Mouse (Mus musculus) testis, postnatal 10 days (tissue): ENCODE measurements around the gene Dpy19l1.
A peak's percentile ranks its signal among the peaks of the same experiment; 100 is the strongest.

ENCODE experiments used
- DNase-seq: peaks from one replicate; pipeline ENCODE4 v3.0.0; 2021; ENCODE audit warnings: low spot score

Dpy19l1 gene

GRCm38 (mm10) chr9:24470166-24470565 is 32.8 kb downstream of the Dpy19l1 start:
- no peak for DNase-seq

DNA sequence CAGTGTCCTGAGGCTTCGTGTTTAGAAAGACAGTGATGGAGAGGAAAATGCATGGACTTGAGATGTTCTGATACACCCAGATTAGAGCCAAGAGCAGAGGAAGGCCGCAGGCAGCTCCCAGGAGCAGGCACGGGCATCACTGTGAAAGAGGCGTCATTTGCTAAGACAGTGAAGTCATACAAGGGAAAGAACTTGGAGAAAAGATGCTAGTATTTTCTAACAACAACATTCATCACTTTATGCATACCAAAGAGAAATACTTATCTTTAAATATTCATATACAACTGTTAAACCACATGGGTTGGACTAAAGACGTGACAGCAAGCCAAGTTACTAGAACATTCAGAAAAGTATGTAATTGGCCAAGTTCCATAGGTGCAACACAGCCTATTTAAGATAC is 35.8 kb downstream of the Dpy19l1 start:
- no peak for DNase-seq

DNA sequence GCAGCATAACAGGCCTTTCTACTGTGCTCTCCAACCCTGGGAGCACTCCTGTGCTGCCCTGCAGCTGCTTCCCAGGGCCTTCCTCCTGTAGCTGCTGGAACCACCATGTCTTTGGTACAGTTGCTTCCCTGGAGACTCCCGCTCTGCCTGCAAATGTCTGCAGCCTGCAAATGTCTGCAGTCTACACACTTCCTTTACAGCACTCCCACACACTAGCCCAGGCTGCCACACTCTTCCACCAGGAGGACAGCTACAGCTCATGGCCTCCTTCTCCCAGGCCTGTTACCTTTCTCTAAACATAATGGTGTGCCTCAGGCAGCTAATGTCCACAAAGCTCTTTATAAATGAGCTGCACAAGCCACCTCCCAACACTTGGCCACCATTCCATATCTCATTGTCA is 36.3 kb downstream of the Dpy19l1 start:
- no peak for DNase-seq

- DNase-seq, result no peak
Observed at GRCm38 (mm10) chr9:24461379-24461961, 41.5 kb downstream of the Dpy19l1 start.

GRCm38 (mm10) chr9:24453833-24454232 is 49.1 kb downstream of the Dpy19l1 start:
- no peak for DNase-seq

- no peak for DNase-seq
Observed at GRCm38 (mm10) chr9:24450976-24451375, 52.0 kb downstream of the Dpy19l1 start.

DNA sequence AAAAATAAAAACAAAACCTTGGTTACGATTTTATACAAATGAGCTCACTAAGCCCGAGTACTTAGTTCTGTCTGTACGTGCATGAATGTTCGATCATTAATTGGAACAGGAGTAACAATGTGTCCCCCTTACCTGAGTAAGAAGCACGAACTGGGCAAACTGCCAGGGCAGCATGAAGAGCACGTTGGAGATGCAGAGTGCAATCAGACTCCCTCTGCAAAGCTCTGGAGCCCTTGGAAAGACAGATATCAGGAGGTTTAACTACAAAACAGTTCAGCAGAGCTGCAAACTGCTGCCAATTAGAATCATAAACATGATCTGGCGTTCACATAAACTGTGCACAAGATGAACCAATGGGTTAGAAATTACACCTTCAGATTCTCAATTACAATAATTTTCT is 52.4 kb downstream of the Dpy19l1 start:
- peak; percentile 51 for DNase-seq

DNA sequence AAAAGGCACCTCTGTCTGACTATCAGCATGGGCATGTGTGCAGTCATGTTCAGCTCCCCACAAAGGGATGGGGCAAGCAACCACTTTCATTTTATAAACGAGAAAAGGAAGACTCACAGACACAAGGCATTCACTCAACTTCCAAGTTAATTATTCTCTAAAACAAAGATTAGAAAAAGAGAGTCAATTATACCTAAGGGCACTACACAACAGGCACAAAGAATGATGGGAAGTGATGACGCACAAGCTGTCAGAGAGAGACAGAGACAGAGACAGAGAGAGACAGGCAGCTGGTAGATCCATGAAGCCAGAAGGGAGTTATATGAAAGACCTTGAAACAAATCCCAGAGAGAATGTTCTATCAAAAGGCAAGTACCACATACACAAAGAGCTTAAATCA is 68.0 kb downstream of the Dpy19l1 start:
- DNase-seq, result no peak

- DNase-seq, result no peak
Observed at GRCm38 (mm10) chr9:24429721-24430120, 73.2 kb downstream of the Dpy19l1 start.

DNA sequence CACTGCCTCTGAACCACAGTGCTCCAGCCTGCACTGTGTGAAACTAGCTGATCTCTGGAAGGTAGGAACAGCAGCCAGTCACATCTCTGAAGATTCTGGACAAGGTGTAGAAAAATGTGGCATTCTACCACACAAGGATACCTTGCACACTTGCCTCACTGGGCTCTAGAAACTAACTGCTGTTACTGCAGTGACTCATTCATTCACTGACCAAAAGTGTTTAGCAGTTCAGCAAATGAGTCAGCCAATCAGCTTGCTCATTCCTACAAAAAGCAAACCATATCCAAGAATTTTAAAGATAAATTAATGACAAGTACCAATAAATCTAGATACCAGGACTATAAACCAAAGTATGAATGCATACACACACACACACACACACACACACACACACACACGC is 77.3 kb downstream of the Dpy19l1 start:
- DNase-seq, result no peak

DNA sequence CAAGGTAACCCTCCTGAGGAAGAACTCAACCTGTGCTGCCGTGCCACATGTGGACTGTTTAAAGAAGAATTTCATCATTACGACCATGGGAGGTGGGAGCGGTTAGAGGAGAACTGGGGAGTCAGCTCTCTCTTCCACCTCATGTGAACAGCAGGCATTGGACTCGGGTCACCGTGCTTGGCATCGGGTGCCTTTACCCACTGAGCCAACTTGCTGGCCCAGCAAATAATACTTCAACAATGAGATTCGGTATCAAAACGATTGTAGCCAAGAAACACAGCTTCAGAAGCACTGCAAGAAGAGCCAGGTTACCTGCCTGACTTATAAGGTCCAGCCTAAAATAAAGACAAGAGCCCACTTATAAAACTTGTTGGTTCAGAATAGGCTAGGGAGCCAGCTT is 79.7 kb downstream of the Dpy19l1 start:
- DNase-seq, result no peak

- no peak for DNase-seq
Observed at GRCm38 (mm10) chr9:24421888-24422287, 81.1 kb downstream of the Dpy19l1 start.

GRCm38 (mm10) chr9:24421221-24421620 is 81.7 kb downstream of the Dpy19l1 start:
- DNase-seq, result no peak

- no peak for DNase-seq
Observed at GRCm38 (mm10) chr9:24420144-24420543, 82.8 kb downstream of the Dpy19l1 start.

GRCm38 (mm10) chr9:24418281-24418680 is 84.7 kb downstream of the Dpy19l1 start:
- no peak for DNase-seq

DNA sequence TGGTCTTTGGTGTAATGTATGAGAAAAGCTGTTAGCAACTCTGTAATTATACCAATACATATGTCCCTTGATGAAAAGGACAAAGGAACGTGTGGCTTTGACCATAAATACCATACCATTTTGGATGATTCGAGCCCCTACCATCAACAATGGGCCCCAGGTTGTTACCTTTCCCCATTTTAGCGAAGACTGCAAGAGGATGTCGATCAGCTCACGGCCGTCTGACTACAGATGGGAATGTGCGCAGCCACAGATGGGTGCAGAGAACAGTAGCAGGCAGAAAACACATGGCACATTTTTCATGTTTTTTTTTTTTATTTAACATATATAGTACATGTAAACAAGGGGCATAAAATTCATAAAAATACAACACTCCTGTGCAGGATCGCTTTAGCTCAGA is 91.5 kb downstream of the Dpy19l1 start:
- DNase-seq, result no peak

- DNase-seq, result no peak
Observed at GRCm38 (mm10) chr9:24410439-24410838, 92.5 kb downstream of the Dpy19l1 start.

- no peak for DNase-seq
Observed at GRCm38 (mm10) chr9:24407992-24408391, 94.9 kb downstream of the Dpy19l1 start.

DNA sequence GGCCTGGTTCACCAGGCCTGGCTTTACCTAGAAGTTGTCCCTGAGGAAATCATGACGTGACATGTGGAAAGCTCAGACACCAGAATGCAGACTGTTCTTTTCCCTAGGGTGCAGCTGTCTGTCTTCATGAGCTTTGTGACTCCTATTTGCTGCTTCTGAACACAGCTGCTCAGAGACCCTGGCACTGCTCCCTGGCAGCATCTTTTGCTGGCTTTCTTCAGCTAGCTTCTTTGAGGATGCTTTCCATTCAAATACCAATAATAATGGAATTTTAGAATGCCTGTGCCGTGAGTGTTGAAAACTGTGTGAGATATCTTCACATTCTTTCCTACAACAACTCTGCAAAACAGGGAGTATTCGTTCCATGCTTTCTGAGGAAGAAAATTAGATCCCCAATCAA is 108.8 kb downstream of the Dpy19l1 start:
- DNase-seq, result no peak

GRCm38 (mm10) chr9:24390807-24391370 is 112.1 kb downstream of the Dpy19l1 start:
- no peak for DNase-seq

DNA sequence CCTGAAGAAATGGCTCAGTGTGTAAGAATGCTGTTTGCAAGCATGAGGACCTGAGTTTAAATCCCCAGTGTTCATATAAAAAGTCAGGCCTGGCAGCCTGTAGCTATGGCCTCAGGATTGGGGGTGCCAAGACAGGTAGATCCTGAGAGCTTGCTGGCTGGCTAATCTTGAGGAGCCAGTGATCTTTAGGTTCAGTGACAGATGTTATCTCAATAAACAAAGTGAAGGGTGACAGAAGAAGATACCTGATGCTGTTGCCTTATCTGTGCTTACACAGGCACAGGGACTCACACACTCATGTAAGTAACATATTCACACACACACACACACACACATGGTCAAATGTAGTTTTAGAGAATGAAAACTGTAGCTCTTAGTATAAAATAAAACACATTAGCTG is 115.7 kb downstream of the Dpy19l1 start:
- DNase-seq, result no peak

GRCm38 (mm10) chr9:24379321-24379720 is 123.6 kb downstream of the Dpy19l1 start:
- DNase-seq, result no peak

- DNase-seq, result no peak
Observed at GRCm38 (mm10) chr9:24378848-24379247, 124.1 kb downstream of the Dpy19l1 start.
